Mouse (Mus musculus): Measurements from ENCODE around the gene Stxbp2.

DNA sequence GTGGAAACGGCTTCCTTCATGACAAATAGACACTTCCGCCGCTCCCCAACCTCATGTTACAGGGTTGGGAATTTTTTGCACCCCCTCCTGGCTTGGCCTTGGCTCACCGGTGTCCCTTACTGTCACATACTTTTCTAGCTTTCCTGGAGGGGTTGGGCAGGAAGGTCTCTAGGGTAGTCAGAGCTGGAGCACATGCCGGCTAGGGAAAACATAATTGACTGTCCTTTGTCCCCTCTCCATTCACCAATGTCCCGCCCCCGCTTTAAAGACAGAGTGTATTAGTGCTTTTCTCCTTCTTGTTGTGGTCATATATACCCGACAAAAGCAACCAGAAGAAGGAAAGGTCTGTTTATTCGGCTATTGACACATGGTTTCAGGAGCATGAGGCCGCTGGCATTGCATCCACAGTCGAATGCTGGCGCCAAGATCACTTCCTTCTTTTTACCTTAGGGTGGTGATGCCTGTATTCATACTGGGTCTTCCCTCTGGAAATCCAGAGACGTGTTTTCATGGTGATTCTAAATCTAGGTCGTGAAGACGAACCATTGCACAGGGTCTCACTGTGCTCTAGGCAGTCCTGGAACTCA, 46.3 kb downstream of the Stxbp2 start:
- TF ChIP-seq POLR2A (IDR thresholded peaks at IDR 0.05; ENCODE audit: low read depth, low read length), result no peak
- TF ChIP-seq CTCF (IDR thresholded peaks at IDR 0.05; ENCODE audit: borderline replicate concordance, insufficient read depth, low read length), result no peak

All from embryonic fibroblast, embryonic 13.5 days (primary cell).